Mouse (Mus musculus): Measurements from ENCODE around the gene 3110082I17Rik. TPM values are rescaled to one million over a fixed set of nuclear protein-coding genes. Genes with fewer than 3 reads are reported as not detected.

Gene 3110082I17Rik
- total and polyA plus RNA-seq, 3 experiments: 41.2 to 100.0 (median 46.9) TPM

DNA sequence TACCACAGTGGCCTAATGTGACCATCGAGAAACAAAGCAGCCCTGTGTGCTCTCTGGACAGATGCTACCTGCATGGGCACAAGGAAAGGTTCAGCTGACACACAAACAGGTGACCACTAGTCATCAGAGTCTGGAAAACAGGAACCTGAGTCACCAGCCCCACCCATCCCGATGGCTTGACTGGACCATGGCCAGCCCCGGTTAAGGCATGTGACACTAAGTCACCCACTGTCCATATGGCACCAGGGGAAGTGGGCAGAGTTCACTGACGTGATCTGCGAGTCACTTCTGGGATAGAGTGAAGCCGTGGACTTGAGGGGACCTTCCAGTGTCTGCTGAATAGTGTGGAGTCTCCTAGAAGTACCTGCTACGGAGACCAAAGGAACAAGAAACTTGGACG is 18.8 kb upstream of the 3110082I17Rik start:
- no peak overlapping the region for H3K4me2 ChIP-seq (ENCODE audit: insufficient read depth, low read depth, poor library complexity, severe bottlenecking)
- no peak overlapping the region for H3K4me3 ChIP-seq (replicated peaks in 1 of 3; ENCODE audit: low read depth in 2 of 3, low read length in 2 of 3, poor library complexity in 1 of 3)
- in situ Hi-C loops (cut with MboI; ENCODE audit: low pct_ligation_motif_present, low pct_unique_long_range_greater_than_20kb, low sequenced_read_pairs): no loop called here
- H3K79me2 ChIP-seq (replicated peaks; ENCODE audit: control insufficient read depth, extremely low read depth, insufficient read depth, poor library complexity, severe bottlenecking): peaks cover 14% of the 10 kb centered on the region; the same call in 1 of the 2 replicates
- H3K27me3 ChIP-seq (replicated peaks): no peaks in the 10 kb centered on the region
- H3K36me3 ChIP-seq (replicated peaks in 1 of 2; ENCODE audit: control insufficient read depth in 1 of 2, insufficient read depth in 1 of 2, low read length in 1 of 2): peaks cover 69 to 85% of the 10 kb centered on the region in 2 experiments
- dilution Hi-C loops (cut with MboI; ENCODE audit: extremely low pct_ligation_motif_present, extremely low pct_unique_long_range_greater_than_20kb, low sequenced_read_pairs): no loop called here
- peaks cover 3 to 11% of the 10 kb centered on the region in 2 experiments; a peak in 3 of 4 replicates for H3K4me1 ChIP-seq (ENCODE audit: control insufficient read depth in 1 of 2, insufficient read depth in 2 of 2)
- H3K9me3 ChIP-seq (replicated peaks; ENCODE audit: low read length): no peaks in the 10 kb centered on the region
- no peak overlapping the region for H3K9ac ChIP-seq (ENCODE audit: insufficient read depth, low read depth)
- no peak overlapping the region for H3K27ac ChIP-seq (ENCODE audit: insufficient read depth, low read depth)
- TF ChIP-seq HCFC1 (IDR thresholded peaks at IDR 0.05; ENCODE audit: low read depth, low read length): no peak
- TF ChIP-seq BHLHE40 (IDR thresholded peaks at IDR 0.05; ENCODE audit: low read depth, low read length): no peak
- TF ChIP-seq SIN3A (IDR thresholded peaks at IDR 0.05; ENCODE audit: low read length): no peak
- TF ChIP-seq JUND (conservative IDR thresholded peaks at IDR 0.05; ENCODE audit: low read depth, low read length): no peak
- no peak for TF ChIP-seq CHD2 (IDR thresholded peaks at IDR 0.05; ENCODE audit: low read length)
- no peak for TF ChIP-seq MXI1 (IDR thresholded peaks at IDR 0.05; ENCODE audit: low read depth, low read length)
- TF ChIP-seq EP300 (IDR thresholded peaks at IDR 0.05; ENCODE audit: low read length): no peak
- no peak for TF ChIP-seq E2F4 (IDR thresholded peaks at IDR 0.05; ENCODE audit: insufficient replicate concordance, low read depth, low read length)
- no peak for TF ChIP-seq ETS1 (conservative IDR thresholded peaks at IDR 0.05; ENCODE audit: low read depth, low read length)
- no peak for TF ChIP-seq RCOR1 (conservative IDR thresholded peaks at IDR 0.05; ENCODE audit: low read depth, low read length)
- TF ChIP-seq GABPA (IDR thresholded peaks at IDR 0.05; ENCODE audit: insufficient replicate concordance, low read depth, low read length): no peak
- TF ChIP-seq ZMIZ1 (IDR thresholded peaks at IDR 0.05; ENCODE audit: low read depth, low read length): no peak
- no peak for DNase-seq (ENCODE audit: extremely low read depth)

DNA sequence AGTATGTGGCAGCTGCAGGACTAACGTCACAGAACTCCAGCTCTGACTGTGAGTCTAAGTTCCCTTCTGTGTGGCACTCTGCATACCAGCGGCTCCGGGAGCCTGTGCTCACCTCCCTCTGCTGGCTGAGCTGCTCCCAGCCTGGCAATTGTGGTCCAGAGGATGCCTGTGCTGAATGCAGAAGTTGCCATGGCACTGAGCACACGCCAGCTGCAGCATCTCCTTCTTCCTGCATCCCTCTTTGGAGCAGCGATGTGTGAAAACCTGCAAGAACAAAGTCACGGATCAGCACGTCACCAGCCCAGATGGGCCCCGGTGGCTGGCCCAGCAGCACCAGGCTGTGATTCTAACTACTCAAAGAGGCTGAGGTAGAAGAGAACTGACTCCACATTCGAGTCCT is 14.4 kb upstream of the 3110082I17Rik start:
- no peak for DNase-seq (ENCODE audit: extremely low read depth)
- Histone ChIP-seq H3K4me1 (ENCODE audit: control insufficient read depth in 1 of 2, insufficient read depth in 2 of 2) (no peaks in the 10 kb centered on the region), H3K36me3 (replicated peaks in 1 of 2; ENCODE audit: control insufficient read depth in 1 of 2, insufficient read depth in 1 of 2, low read length in 1 of 2) (peaks cover 76 to 89% of the 10 kb centered on the region in 2 experiments), H3K4me2 (ENCODE audit: insufficient read depth, low read depth, poor library complexity, severe bottlenecking) (no peak overlapping the region), H3K27ac (ENCODE audit: insufficient read depth, low read depth) (no peak overlapping the region), H3K27me3 (replicated peaks) (no peaks in the 10 kb centered on the region), H3K79me2 (replicated peaks; ENCODE audit: control insufficient read depth, extremely low read depth, insufficient read depth, poor library complexity, severe bottlenecking) (no peaks in the 10 kb centered on the region), H3K9ac (ENCODE audit: insufficient read depth, low read depth) (no peak overlapping the region), H3K4me3 (replicated peaks in 1 of 3; ENCODE audit: low read depth in 2 of 3, low read length in 2 of 3, poor library complexity in 1 of 3) (no peak overlapping the region), H3K9me3 (replicated peaks; ENCODE audit: low read length) (no peaks in the 10 kb centered on the region)
- in situ Hi-C loops (cut with MboI; ENCODE audit: low pct_ligation_motif_present, low pct_unique_long_range_greater_than_20kb, low sequenced_read_pairs): loop anchor here (25.0 kb wide), 1 partner anchor 112 kb away; the partner anchor contains the start of genes Cox19 and Cyp2w1
- dilution Hi-C loops (cut with MboI; ENCODE audit: extremely low pct_ligation_motif_present, extremely low pct_unique_long_range_greater_than_20kb, low sequenced_read_pairs): no loop called here
- TF ChIP-seq POLR2AphosphoS2 (IDR thresholded peaks at IDR 0.05; ENCODE audit: low read depth, low read length): no peak
- no peak for TF ChIP-seq ZKSCAN1 (IDR thresholded peaks at IDR 0.05; ENCODE audit: borderline replicate concordance, low read depth, low read length)
- TF ChIP-seq MXI1 (IDR thresholded peaks at IDR 0.05; ENCODE audit: low read depth, low read length): no peak
- TF ChIP-seq MEF2A (IDR thresholded peaks at IDR 0.05; ENCODE audit: borderline replicate concordance, low read depth, low read length): no peak
- no peak for TF ChIP-seq JUND (conservative IDR thresholded peaks at IDR 0.05; ENCODE audit: low read depth, low read length)
- no peak for TF ChIP-seq GABPA (IDR thresholded peaks at IDR 0.05; ENCODE audit: insufficient replicate concordance, low read depth, low read length)
- TF ChIP-seq POLR2A (IDR thresholded peaks at IDR 0.05; ENCODE audit: low read depth, low read length): no peak

All from CH12.LX (cell line).